Mouse (Mus musculus) lung, adult 2 months (tissue): ENCODE measurements around the gene Golga2.

Source experiments
- CTCF ChIP-seq: fragments of 200-500 bp; IDR thresholded peaks from 2 replicates; pipeline ENCODE4 v1.5.1; 2011; ENCODE audit warnings: mild to moderate bottlenecking, low read length, control low read depth; ENCODE audit not compliant: insufficient read depth
- POLR2A ChIP-seq: fragments of 200-500 bp; IDR thresholded peaks from 2 replicates; pipeline ENCODE4 v1.6.1; 2011; ENCODE audit warnings: low read depth, mild to moderate bottlenecking, control low read depth, low read length, borderline replicate concordance; ENCODE audit errors: extremely low read depth

DNA sequence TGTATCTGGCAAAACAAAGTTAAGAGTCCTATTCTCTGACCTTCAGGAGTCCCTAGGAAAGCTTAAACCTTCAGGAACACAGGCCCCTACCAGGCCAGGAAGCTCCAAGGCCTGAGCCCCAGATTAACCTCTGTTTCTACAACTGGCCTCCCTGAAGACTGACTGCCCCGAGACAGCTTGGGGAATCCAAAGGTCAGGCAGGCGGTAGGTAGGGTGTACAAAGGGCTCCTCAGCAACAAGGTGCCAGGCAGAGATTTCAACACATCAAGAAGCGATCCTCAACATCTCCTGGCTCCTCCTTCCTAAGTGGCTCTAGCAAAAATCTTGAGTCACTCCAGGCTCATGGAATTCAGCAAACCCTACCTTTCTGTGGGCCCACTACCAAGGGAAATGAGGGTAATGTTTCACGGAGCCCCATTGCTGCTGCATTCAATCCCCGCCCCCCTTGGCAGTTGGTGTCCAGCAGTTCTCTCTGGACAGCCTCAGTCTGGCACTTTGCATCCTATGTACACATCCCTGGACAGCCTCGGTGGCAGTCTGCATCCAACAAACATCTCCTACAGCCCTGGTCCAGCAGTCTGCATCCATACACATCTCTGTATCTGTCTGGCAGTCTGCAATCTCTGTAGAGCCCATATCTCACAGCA lies 28.2 kb upstream of the Golga2 start:
- no peak for TF ChIP-seq CTCF
- TF ChIP-seq POLR2A = no peak
